Comparison of ENCODE assay signal across 8 mouse cellular contexts in the genomic region with DNA sequence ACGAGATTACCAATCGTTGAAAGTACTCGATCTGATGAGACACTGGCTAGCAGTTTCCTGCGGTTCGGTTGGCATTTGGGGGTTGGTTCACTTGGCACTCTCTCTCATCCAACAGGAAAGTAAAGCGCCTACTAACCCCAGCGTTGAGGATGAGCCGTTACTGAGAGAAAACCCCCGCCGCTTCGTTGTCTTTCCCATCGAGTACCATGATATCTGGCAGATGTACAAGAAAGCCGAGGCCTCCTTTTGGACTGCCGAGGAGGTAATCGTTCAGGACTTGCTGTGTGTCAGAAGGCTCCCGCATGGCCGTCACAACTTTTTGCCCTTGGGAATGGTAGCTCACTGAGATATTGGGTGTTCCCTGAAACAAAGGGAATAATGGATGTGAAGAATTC. TPM values are rescaled to one million over a fixed set of nuclear protein-coding genes. Genes with fewer than 3 reads are reported as not detected.
A peak's percentile ranks its signal among the peaks of the same experiment; 100 is the strongest.
DNase-seq lines count a peak whose midpoint lies in the region; ATAC-seq and TF ChIP-seq lines count a peak whose summit lies in the region.

No protein-coding gene starts in this region.

- no peak for TF ChIP-seq POLR2A in bone marrow macrophage, adult 2 months (IDR thresholded peaks at IDR 0.05; ENCODE audit: borderline replicate concordance, low read depth, low read length)

- no peaks in the 10 kb centered on the region for H3K9me3 ChIP-seq in kidney, embryonic 15.5 days (replicated peaks)
- H3K9me3 ChIP-seq in hindbrain, embryonic 13.5 days, result no peaks in the 10 kb centered on the region
- no peaks in the 10 kb centered on the region for H3K9me3 ChIP-seq in midbrain, embryonic 14.5 days (ENCODE audit: control insufficient read depth, low read length)

- DNase-seq in kidney, adult 9 months, result no peak
- DNase-seq in midbrain, embryonic 14.5 days, result no peak
- DNase-seq in gastrocnemius, adult 18-20 months (ENCODE audit: low spot score), result no peak
- DNase-seq in left cerebral cortex, postnatal 10 days (ENCODE audit: extremely low spot score in 1 of 2, low spot score in 2 of 2), result no peak
- no peak for DNase-seq in cerebellum, adult 9-11 months

- H3K36me3 ChIP-seq in kidney, embryonic 15.5 days, result peaks cover 36% of the 10 kb centered on the region
- H3K36me3 ChIP-seq in hindbrain, embryonic 13.5 days, result peaks cover 8% of the 10 kb centered on the region; the same call in 1 of the 2 replicates
- 0 out of 2 replicates have a peak, but pooled peaks cover 4% of the 10 kb centered on the region for H3K36me3 ChIP-seq in midbrain, embryonic 14.5 days (ENCODE audit: control insufficient read depth, insufficient read depth, low read length)

- 0 out of 2 replicates have a peak, but pooled peaks have one; percentile 5 for TF ChIP-seq CTCF in bone marrow macrophage, adult 2 months (IDR thresholded peaks at IDR 0.05; ENCODE audit: low read depth, low read length)

- ATAC-seq in kidney, embryonic 15.5 days (replicated peaks; ENCODE audit: low FRiP score), result no peak
- no peak for ATAC-seq in hindbrain, embryonic 13.5 days (ENCODE audit: low FRiP score)
- ATAC-seq in midbrain, embryonic 14.5 days (ENCODE audit: low FRiP score, low TSS enrichment), result no peak

- under 1% methylated on average over 17 of the region's 17 CpGs for WGBS in kidney, embryonic 15.5 days
- under 1% methylated on average over 17 of the region's 17 CpGs for WGBS in hindbrain, embryonic 13.5 days
- WGBS in midbrain, embryonic 14.5 days, result 1% methylated on average over 17 of the region's 17 CpGs

- H3K4me2 ChIP-seq in kidney, embryonic 15.5 days, result peak overlapping the region; percentile 90
- peak overlapping the region; percentile 77 for H3K4me2 ChIP-seq in hindbrain, embryonic 13.5 days
- H3K4me2 ChIP-seq in midbrain, embryonic 14.5 days (ENCODE audit: low read length), result peak overlapping the region; percentile 81

- H3K4me1 ChIP-seq in kidney, embryonic 15.5 days, result peaks cover 50% of the 10 kb centered on the region
- peaks cover 11% of the 10 kb centered on the region for H3K4me1 ChIP-seq in bone marrow macrophage, adult 2 months (ENCODE audit: control insufficient read depth, insufficient read depth, low read length)
- H3K4me1 ChIP-seq in hindbrain, embryonic 13.5 days (replicated peaks), result peaks cover 29% of the 10 kb centered on the region
- peaks cover 11% of the 10 kb centered on the region for H3K4me1 ChIP-seq in midbrain, embryonic 14.5 days (ENCODE audit: control insufficient read depth, insufficient read depth, low read length)

- intact Hi-C loops in left cerebral cortex, postnatal 10 days (cut with DNase I), result no loop called here

- H3K27me3 ChIP-seq in kidney, embryonic 15.5 days, result no peaks in the 10 kb centered on the region
- peaks cover 10% of the 10 kb centered on the region; the same call in 1 of the 2 replicates for H3K27me3 ChIP-seq in hindbrain, embryonic 13.5 days
- peaks cover 6% of the 10 kb centered on the region; the same call in 1 of the 2 replicates for H3K27me3 ChIP-seq in midbrain, embryonic 14.5 days (ENCODE audit: control insufficient read depth, insufficient read depth, low read length)

- peak overlapping the region; percentile 90 for H3K4me3 ChIP-seq in kidney, embryonic 15.5 days (replicated peaks)
- peak overlapping the region; percentile 70 for H3K4me3 ChIP-seq in bone marrow macrophage, adult 2 months (ENCODE audit: insufficient read depth, low read length)
- H3K4me3 ChIP-seq in hindbrain, embryonic 13.5 days, result peak overlapping the region; percentile 86
- peak overlapping the region; percentile 87 for H3K4me3 ChIP-seq in midbrain, embryonic 14.5 days (replicated peaks; ENCODE audit: low read depth, low read length)

- peak overlapping the region; percentile 89 for H3K27ac ChIP-seq in kidney, embryonic 15.5 days
- no peak overlapping the region for H3K27ac ChIP-seq in bone marrow macrophage, adult 2 months (ENCODE audit: insufficient read depth, low read depth, low read length)
- H3K27ac ChIP-seq in hindbrain, embryonic 13.5 days, result peak overlapping the region; percentile 75; the same call in 1 of the 2 replicates
- no peak overlapping the region for H3K27ac ChIP-seq in midbrain, embryonic 14.5 days (replicated peaks; ENCODE audit: low read depth, low read length)

- H3K9ac ChIP-seq in kidney, embryonic 15.5 days, result peak overlapping the region; percentile 86
- peak overlapping the region; percentile 84 for H3K9ac ChIP-seq in hindbrain, embryonic 13.5 days
- peak overlapping the region; percentile 75 for H3K9ac ChIP-seq in midbrain, embryonic 14.5 days (replicated peaks; ENCODE audit: low read length)

RNA-seq across cellular contexts. Expression of gene Rrm2, which starts 0.8 kb away (rescaled TPM):
- polyA plus RNA-seq in kidney, embryonic 15.5 days (2015; fragmentation: Nextera tagmentation; extraction: Ambion mirVana), result 246 and 248 TPM in 2 replicates
- polyA plus RNA-seq in bone marrow macrophage, adult 2 months (2012; ENCODE audit: insufficient read depth, insufficient read length, missing spikeins), result 53.3 and 54.8 TPM in 2 replicates
- polyA plus RNA-seq in hindbrain, embryonic 13.5 days (2015; fragmentation: Nextera tagmentation; extraction: Ambion mirVana), result 71.9 and 90.1 TPM in 2 replicates
- polyA plus RNA-seq in midbrain, embryonic 14.5 days (2014; fragmentation: Nextera tagmentation; extraction: Ambion mirVana), result 38.8 and 62.6 TPM in 2 replicates
- total RNA-seq in gastrocnemius, adult 18-20 months (2021), result under 1 TPM; 0.71 to 0.87 TPM
- 1 to 10 TPM; 8.8 to 9.6 TPM for total RNA-seq in left cerebral cortex, postnatal 10 days (2021)

RNA-seq across cellular contexts. Expression of gene Cys1, which starts 27.2 kb away (rescaled TPM):
- polyA plus RNA-seq in kidney, embryonic 15.5 days (2015; fragmentation: Nextera tagmentation; extraction: Ambion mirVana), result 10.8 and 11.9 TPM in 2 replicates
- not detected in 2 replicates for polyA plus RNA-seq in bone marrow macrophage, adult 2 months (2012; ENCODE audit: insufficient read depth, insufficient read length, missing spikeins)
- 0.56 and 1.6 TPM in 2 replicates for polyA plus RNA-seq in hindbrain, embryonic 13.5 days (2015; fragmentation: Nextera tagmentation; extraction: Ambion mirVana)
- polyA plus RNA-seq in midbrain, embryonic 14.5 days (2014; fragmentation: Nextera tagmentation; extraction: Ambion mirVana), result 1.4 and 1.8 TPM in 2 replicates
- 1 to 10 TPM; 1.7 to 2.7 TPM for total RNA-seq in gastrocnemius, adult 18-20 months (2021)
- total RNA-seq in left cerebral cortex, postnatal 10 days (2021), result 10 to 100 TPM in 1 of 2 experiments, 1 to 10 TPM in 1; 9.3 to 10.7 TPM

RNA-seq across cellular contexts. Expression of gene Klf11, which starts 57.7 kb away (rescaled TPM):
- 12.4 and 13.2 TPM in 2 replicates for polyA plus RNA-seq in kidney, embryonic 15.5 days (2015; fragmentation: Nextera tagmentation; extraction: Ambion mirVana)
- polyA plus RNA-seq in bone marrow macrophage, adult 2 months (2012; ENCODE audit: insufficient read depth, insufficient read length, missing spikeins), result 5.5 and 6.7 TPM in 2 replicates
- 15.9 and 17.6 TPM in 2 replicates for polyA plus RNA-seq in hindbrain, embryonic 13.5 days (2015; fragmentation: Nextera tagmentation; extraction: Ambion mirVana)
- 15.9 and 21.9 TPM in 2 replicates for polyA plus RNA-seq in midbrain, embryonic 14.5 days (2014; fragmentation: Nextera tagmentation; extraction: Ambion mirVana)
- total RNA-seq in gastrocnemius, adult 18-20 months (2021), result 1 to 10 TPM; 4.3 to 6.3 TPM
- total RNA-seq in left cerebral cortex, postnatal 10 days (2021), result 1 to 10 TPM; 8.3 to 9.0 TPM

Comparison
In these comparisons a context has a peak if more than half of its experiments do, and no peak if none do; other contexts are left out.
1. H3K27ac ChIP-seq: peak in kidney, embryonic 15.5 days (single experiment) and hindbrain, embryonic 13.5 days (single experiment); none in bone marrow macrophage, adult 2 months (single experiment) and midbrain, embryonic 14.5 days (single experiment).
2. Peak in every context shown above with its lines, with median percentiles within 50 percentile points of each other: H3K4me2 ChIP-seq, H3K4me3 ChIP-seq and H3K9ac ChIP-seq.